Mouse (Mus musculus): Measurements from ENCODE around the gene Arhgap31.

The Arhgap31 gene

DNA sequence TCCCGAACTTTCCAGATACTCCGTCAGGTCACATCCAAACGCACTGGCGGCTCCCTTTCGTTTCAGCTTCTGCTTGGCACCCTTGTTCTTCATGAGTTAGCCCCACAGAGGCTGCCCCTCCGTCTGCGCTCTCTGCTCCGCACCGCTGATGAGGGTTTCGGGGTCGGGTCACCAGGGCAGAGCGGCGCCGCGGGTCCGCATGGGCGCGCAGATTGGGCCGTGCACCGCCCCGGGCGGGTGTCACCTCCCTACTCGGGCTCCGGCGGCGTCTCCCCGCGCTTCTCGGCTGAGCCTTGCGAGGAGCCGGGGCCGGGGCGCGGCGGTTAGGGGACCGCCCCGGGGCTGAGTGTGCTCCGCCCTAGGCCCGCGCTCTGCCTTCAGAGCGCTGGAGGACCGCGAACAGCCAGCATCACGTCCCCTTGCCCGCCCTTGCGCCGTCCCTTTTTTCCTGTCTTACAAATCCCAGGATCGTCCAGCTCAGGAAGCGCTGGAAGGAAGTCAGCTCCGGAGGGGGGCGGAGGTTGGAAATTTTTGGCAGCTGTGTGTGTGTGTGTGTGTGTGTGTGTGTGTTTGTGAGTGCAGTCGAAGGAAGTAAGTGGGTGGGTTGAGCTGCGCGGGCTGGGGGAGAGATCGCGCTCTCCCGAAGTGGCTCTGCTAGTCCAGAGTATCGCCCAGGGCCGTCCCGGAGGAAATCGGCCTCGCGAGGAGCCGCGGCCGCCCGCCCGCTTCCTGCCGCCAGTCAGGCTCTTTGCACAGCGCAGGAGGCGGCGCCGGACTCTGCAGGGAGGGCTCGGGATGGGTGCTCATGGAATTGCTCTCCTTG lies at the start of gene Arhgap31:
Gene Arhgap31, minus strand, starts transcription at position 694 of the 823 bp plus-strand sequence.
- DNase-seq (ENCODE audit: low read depth, low spot score), result peak; percentile 90

DNA sequence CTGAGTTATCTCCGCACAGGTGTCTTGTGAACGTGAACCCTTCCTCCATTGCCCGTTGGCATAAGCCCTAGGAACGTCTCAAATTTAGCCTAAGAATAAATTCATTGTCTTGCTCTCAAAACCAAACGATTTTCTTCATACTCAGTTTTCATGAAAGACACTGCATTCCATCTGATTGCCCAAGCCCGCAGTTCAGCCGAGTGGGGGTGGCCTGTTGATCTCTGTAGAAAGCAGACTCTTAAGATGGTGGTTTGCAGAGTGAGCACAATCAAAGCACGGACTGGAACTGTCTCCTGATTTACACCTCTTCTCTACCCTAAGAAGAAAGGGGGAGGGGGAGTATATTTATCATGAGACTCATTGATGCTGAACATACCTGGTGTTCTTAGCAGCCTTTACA lies 49.3 kb upstream of the Arhgap31 start:
- no peak for DNase-seq (ENCODE audit: low read depth, low spot score)

DNA sequence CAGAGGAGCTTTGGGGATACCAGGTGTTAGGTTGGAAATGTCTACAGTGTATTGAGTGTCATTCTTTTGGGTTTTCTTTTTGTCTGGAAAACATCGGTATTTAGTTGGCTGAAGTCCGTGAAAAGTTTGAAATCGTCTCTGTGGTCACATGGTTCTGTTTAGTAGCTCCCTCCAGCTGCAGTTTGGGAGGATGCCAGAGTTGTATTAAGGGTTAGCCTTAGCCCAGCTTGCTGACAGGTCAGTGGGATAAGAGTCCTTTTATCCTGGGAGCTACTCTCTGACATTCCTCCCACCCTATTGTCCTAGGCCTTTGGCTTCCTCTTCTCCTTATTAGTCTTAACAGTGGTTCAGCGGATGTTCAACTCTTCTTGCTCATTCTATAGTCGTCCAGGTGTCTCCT lies 48.9 kb upstream of the Arhgap31 start:
- no peak for DNase-seq (ENCODE audit: low read depth, low spot score)

DNA sequence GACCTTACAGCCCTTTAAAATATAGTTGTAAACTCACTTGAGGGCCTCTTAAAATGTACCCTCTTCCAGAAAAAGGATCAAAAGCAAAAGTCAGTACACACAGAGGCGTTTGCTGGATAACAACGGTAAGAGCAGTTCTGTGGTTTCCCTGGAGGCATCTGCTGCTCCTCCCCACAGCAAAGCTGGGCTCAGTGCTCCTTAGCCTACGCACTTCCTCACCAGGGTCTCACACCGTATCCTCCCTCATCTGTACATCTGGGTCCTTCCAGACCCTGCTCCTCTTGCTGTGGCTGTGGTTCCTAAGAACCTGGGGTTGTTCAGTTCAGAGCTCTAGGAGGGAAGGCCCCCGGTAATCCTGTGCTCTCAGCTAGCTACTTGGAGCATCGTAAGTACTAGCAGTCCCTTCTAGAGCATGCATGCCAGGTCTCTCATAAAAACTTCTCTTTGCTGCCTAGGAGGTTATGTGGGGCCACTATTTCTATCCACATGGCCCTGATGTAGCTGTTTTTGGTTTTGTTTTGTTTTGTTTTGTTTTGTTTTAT lies 47.8 kb upstream of the Arhgap31 start:
- DNase-seq (ENCODE audit: low read depth, low spot score), result no peak

DNA sequence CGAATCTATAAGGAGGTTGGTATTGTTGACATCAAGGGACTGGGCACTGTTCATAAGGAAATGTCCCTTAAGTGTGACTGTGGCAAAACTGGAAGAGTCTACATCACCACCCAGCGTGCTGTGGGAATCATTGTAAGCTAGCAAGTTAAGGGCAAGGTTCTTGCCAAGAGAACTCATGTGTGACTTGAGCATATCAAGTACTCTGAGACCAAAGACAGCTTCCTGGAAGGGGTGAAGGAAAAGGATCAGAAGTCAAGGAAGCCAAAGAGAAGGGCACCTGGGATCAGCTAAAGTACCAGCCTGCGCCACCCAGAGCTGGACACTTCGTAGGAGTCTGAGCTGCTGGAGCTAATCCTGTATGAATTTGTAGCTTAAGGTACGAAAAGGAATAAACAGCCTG lies 47.2 kb upstream of the Arhgap31 start:
- DNase-seq (ENCODE audit: low read depth, low spot score), result no peak

DNA sequence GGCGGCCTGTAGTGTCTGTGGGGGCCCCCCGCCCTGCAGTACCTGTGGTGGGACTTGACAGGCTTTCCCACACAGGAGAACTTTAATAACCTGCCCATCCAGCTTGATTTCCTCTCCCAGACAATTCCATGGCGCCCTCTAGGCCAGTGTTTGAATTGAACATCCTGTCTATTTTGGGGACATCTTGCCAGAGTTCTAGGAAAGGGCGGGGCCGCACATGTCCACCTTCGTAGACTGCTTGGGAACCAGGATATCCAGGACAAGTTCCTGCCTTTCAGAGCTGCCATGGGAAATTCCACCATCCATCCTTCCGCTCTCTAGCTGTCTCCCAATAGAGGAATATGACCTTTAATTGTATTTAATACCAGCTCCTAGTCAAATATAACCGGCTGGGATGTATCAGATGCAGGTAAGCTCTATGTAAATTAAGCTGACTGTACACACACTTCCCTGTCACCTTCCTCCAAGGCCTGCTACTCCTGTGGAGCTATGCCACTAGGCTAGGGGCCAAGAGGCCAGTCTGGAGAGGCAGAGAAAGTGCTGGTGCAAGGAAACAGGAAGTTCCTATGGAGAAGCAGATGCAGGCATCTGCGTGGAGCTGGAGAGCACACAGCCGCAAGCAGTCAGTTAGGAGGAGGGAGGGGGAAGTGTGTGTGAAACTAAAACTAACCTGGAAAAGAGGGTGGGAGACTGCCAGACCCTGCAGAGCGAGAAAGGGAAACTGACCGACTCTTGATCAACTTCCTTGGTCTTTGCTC lies 45.2 kb upstream of the Arhgap31 start:
- DNase-seq (ENCODE audit: low read depth, low spot score), result no peak

DNA sequence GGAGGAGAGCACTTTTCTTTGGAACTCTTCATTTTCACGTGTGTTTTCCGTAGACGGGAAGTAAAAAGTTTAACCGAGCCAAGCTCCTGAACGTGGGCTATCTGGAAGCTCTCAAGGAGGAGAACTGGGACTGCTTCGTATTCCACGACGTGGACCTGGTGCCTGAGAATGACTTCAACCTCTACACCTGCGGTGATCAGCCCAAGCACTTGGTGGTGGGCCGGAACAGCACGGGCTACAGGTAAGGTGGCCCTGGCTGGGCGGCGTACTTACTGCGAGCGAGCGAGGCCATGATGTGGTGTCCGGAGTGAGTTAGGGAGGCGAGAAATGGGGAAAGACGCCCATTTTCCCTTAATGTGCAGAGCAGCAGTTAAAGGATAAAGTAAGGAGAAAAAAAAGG lies 44.6 kb upstream of the Arhgap31 start:
- no peak for DNase-seq (ENCODE audit: low read depth, low spot score)

DNA sequence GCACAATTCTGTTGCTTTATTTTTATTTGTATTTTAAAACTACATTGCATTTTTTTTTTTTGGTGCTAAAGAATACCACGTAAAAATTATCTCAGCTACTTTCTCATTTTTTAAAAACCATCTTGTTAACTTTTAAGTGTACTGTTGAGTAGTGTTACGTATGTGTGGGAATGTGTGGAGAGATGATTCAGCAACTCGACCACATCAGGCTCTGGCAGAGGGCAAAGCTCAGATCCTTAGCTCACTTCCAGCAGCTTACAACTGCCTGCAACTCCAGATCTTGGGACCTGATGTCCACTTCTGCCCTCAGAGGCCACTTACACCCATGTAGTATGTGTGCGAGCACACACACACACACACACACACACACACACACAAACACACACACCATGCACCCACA lies 43.5 kb upstream of the Arhgap31 start:
- peak; percentile 66 for DNase-seq (ENCODE audit: low read depth, low spot score)

DNA sequence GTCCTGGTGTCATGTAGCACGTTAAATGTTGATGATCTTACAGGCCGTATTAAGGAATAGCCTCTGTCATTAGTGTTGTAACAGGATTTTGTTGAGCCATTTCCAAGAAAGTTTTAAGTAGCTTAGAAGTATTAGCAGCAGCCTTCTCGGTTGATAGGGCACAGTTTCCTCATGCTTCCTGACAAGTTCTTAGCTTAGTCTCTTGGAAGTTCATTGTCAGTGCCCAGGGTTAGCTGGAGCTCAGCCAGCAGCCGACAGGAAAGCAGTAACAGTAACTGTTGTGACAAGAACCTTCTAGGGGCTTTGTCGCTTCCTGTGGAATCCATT lies 43.1 kb upstream of the Arhgap31 start:
- DNase-seq (ENCODE audit: low read depth, low spot score), result peak; percentile 10

DNA sequence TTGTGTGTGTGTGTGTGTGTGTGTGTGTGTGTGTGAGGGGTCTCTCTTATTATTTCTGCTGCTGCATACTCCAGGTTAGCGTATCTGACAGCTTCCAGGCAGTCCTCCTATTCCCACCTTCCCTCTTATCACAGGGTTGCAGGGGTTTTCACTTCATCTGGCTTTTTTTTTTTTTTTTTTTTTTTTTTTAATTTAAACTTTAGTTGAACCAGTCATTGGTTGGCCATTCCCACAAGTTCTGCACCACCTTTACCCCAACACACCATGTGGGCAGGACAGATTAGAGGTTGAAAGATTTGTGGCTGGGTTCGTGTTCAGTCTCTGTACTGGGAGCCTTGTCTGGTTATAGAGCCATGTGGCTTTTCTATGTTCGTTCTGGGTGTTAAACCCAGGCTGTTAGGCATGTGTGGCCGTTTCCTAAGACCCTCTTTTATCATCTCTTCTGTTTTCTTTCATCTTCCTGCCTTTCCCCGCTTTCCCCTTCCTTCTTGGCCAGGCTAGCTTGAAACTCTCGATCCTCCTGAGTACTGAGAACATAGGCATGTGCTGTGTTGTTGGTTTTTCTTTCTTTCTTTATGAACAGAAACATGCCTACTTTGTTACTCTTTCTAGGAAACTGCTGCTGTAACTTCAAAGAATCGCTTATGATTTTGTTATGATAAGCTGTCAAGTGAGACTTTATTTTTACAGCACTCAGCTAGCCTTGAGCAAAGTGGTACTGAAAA lies 42.5 kb upstream of the Arhgap31 start:
- DNase-seq (ENCODE audit: low read depth, low spot score), result no peak

DNA sequence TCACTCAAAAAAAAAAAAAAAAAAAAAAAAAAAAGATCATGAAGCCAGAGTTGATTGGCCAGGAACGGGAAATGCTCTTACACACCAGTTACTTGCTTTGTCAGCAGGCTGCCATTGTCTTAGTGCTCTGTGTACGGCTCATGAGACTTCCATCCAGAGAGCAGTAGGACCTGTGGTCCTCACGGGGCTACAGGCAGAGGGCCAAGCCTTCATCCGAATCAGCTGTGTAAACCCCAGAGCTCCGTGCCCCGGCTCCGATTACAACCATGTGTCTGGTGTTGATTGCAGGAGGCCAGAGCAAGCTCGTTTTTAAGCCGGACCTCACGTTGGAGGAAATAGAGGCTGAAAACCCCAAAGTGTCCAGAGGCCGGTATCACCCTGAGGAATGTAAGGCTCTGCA lies 40.6 kb upstream of the Arhgap31 start:
- no peak for DNase-seq (ENCODE audit: low read depth, low spot score)

DNA sequence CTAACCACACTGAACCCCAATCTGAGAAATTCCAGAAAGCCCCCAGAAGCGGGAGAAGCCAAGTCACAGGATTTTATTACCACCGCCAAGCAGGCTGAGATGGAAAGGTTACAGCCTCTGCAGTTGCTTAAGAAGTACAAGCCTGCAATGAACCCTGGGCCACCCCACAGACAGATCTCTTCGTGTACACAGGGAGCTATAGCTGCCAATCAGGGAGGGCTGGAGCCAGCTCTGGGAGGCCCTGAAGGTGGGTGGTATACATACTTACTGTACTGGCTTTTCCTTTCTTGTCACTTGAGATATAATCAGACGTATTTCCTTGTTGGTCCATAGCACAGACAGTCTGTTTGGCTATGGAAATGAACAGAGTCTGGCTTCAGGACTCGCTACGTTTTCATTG lies 37.7 kb upstream of the Arhgap31 start:
- no peak for DNase-seq (ENCODE audit: low read depth, low spot score)

DNA sequence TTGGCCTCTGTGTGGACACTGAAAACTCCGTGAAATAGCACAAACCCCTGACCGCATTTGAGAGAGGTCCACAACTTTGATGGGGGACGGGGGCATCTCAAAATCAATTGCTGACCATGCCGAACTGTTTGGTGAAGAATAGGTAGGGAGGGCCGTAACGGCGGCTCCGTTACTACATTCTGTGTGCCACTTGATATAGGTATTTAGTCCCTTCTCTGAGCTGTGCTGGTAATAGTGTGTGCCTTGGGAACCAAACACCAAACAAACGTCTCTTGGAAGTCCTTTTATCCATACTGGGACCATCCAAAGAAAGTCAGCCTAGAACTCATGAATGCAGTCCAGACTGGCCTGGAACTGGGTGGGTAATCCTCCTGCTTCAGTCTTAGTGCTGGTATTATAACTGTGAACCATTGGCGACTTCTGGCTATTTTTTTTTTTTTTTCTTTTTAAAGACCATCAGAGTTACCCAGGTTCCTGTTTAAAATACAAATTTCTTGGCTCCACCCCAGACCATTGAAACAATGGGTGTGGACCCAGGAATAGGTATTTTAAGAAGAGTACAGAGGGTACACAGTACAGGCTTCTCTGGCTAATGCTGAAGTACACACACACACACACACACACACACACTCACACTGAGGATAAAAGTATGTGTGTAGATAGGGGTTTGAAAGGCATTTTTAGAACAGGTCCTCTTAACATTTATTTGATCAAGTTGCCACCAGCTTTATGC lies 31.0 kb upstream of the Arhgap31 start:
- no peak for DNase-seq (ENCODE audit: low read depth, low spot score)

DNA sequence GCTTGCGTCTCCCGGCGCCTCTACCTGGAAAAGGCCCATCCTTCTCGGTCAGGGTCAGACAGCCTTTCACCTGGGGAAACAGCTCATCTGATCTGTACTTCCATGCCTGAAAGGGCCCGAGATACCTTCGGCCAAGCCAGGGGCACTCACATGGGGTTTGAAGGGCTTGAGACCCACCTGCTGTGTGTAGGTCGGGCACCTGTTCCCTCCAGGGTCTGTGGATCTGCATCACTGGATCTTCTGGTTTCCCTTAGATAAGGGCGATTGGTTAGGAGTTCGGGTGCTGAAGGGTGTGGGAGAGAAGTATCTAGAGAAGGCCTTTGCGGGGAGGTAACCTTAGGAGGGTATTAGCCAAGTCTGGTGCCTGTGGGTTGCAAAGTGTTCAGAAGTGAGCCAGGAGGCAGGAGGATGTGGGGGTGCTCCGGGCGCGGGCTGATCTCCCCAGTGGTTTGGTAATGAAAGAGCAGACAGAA lies 29.6 kb upstream of the Arhgap31 start:
- peak; percentile 41 for DNase-seq (ENCODE audit: low read depth, low spot score)

DNA sequence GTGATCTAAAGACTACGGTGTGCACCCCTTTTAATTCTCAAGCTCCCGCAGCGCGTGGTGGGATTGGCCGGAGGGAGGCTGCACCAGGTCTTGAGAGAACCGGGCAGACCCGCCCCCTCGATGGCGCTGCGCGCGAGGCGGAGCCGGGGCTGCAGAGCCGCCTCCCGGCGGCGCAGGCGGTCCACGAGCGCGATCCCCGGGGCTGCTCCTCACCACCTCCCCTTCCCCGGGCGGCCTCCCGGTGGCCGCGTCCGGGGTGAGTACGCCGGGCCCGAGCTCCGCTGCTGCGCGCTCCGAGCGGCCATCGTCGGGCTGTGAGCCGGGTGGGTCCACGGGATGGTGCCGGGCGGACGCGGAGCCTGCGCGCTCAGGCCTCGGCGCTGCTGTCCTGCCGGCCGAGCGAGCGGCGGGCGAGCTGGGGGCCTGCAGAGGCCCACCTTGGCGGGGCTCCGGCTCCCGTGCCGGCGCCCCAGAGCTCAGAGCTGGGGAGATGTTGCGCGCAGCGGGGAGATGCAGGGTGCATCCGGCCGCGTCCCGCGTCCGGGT lies 29.1 kb upstream of the Arhgap31 start, which contains the start of gene B4galt4:
Gene B4galt4, plus strand, starts transcription at position 152 of the 546 bp plus-strand sequence.
- peak; percentile 46 for DNase-seq (ENCODE audit: low read depth, low spot score)

DNA sequence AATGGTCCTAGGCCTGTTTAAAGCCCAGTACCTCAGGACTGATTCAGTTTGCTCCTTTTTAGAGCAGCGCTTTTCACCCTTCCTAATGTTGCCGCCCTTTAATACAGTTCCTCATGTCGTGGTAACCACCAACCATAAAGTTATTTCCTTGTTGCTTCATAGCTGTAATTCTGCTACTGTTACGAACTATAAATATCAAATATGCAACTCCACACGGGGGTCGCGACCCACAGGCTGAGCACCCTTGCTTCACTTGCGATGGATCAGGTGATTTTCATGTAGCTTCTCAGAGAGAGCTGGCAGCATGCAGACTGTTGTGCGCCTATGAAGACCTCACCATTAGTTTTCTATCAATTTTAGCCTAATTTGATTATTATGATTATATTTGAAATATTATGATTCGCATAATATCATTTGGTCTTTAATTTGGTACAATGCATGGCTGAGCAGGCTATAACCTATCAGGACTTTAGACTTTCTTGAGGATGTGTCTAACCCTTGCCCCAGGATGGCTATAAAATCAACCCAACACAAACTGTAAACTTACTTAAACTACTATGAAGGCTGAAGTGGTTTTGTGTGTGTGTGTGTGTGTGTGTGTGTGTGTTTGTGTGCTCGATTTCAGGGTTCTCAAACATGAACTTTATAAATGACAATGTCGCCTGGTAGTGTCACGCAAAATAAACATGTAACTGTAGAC lies 28.3 kb upstream of the Arhgap31 start:
- no peak for DNase-seq (ENCODE audit: low read depth, low spot score)

DNA sequence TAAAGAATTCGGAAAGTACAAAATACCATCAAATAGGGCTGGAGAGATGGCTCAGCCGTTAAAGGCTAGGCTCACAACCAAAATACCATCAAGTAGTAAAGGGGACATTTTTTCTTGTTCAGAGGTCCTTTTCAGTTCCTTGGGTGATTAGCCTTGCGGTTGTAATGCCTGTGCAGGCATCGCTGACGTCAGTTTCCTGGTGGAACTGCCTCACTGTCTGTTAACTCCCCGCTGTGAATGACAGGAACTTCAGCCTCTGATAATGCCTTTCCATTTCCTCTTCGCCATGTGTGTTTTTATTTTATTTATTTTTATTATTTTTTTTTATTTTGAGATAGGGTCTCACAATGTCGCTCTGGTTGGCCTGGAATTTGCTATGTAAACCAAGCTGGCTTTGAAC lies 17.8 kb upstream of the Arhgap31 start:
- no peak for DNase-seq (ENCODE audit: low read depth, low spot score)

DNA sequence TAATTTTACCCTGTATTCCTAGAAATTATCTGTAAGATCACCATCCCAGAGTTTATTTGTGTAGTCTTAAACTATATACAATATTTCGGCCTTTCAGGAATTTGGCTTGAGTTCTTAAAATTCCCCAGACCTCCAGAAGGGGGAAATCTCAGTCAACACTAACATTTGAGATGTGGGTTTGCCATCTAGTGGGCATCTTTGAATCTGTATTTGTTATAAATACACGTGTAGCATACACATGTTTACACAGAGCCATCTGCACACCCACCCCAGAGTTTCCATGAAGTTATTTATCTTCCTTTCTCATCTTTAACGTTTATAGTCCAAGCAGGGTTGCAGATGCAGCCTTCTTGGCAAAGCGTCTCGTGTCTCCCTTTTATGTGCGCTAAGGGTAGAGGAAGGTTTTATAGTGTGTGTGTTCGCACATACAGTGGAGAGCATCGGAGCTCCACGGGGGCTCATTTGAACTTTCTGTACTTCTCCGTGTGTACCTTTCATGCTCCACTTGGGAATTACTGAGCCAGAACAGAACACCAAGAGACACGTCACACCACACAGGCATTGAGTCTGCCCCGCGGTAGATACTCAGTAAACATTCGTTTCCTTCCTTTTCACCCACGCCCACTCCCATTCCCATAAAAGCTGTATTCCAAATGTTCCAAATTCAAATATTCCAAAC lies 16.7 kb upstream of the Arhgap31 start:
- DNase-seq (ENCODE audit: low read depth, low spot score), result peak; percentile 89

DNA sequence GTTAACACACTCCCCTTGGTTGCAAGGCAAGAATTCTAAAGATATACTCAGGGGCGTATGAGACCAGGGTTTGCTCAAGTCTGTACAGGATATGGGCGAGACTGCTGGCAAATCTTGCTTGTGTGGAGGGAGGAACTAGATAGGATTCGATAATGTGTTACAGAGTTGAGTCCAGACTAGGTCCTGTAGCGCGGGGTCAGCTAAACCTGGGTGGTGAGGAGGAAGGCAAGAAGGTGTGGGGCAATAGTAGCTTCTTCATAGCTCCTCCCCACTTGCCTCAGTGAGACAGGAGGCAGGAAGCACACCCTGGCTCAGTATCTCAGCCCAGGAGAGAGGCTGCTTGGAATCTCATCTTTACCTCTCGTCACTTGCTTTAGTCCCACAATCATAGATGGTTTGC lies 16.1 kb upstream of the Arhgap31 start:
- DNase-seq (ENCODE audit: low read depth, low spot score), result no peak
